22 mouse cellular contexts compared by ENCODE assay signal in genomic region chr10:69548771-69549170, GRCm38 (mm10).
A peak's percentile ranks its signal among the peaks of the same experiment; 100 is the strongest.
DNase-seq lines count a peak whose midpoint lies in the region; ATAC-seq and TF ChIP-seq lines count a peak whose summit lies in the region.
"Had no signal": no experiment of that assay in that cellular context is flagged by ENCODE, and none has a peak within 500 bp of the region (broad histone marks: within the 10 kb centered on the region; RNA-seq: fewer than 3 reads in every experiment).

No protein-coding gene starts in this region.

- no peak for TF ChIP-seq POLR2A in kidney, adult 2 months (IDR thresholded peaks at IDR 0.05; ENCODE audit: low read depth, low read length)
- TF ChIP-seq POLR2A in lung, adult 2 months (IDR thresholded peaks at IDR 0.05; ENCODE audit: borderline replicate concordance, extremely low read depth, low read depth, low read length) = no peak

- intact Hi-C loops in heart, postnatal 25 days (cut with DNase I) = no loop called here

- peaks cover 45% of the 10 kb centered on the region for H3K4me1 ChIP-seq in kidney, adult 2 months (ENCODE audit: control insufficient read depth, insufficient read depth, low read length)
- H3K4me1 ChIP-seq in kidney, embryonic 14.5 days (ENCODE audit: control insufficient read depth, insufficient read depth, low read length) = peaks cover 9% of the 10 kb centered on the region; the same call in 1 of the 2 replicates
- no peaks in the 10 kb centered on the region for H3K4me1 ChIP-seq in lung, adult 2 months (ENCODE audit: control insufficient read depth, insufficient read depth, low read length)
- H3K4me1 ChIP-seq: embryonic facial prominence, embryonic 12.5 days had no signal

- H3K4me3 ChIP-seq in kidney, adult 2 months (ENCODE audit: insufficient read depth, low read depth, low read length) = no peak overlapping the region
- no peak overlapping the region for H3K4me3 ChIP-seq in kidney, embryonic 14.5 days (ENCODE audit: low read length)
- H3K4me3 ChIP-seq in lung, adult 2 months (replicated peaks; ENCODE audit: extremely low read depth, low read depth, low read length) = no peak overlapping the region
- H3K4me3 ChIP-seq: embryonic facial prominence, embryonic 12.5 days; forebrain, embryonic 15.5 days; heart, embryonic 10.5 days; hindbrain, embryonic 10.5 days had no signal

- H3K9me3 ChIP-seq in kidney, embryonic 14.5 days (ENCODE audit: control insufficient read depth, low read length) = no peaks in the 10 kb centered on the region
- H3K9me3 ChIP-seq: embryonic facial prominence, embryonic 12.5 days; forebrain, embryonic 15.5 days; heart, embryonic 10.5 days; hindbrain, embryonic 10.5 days had no signal

- WGBS in kidney, adult 2 months = 48% methylated on average over 3 of the region's 3 CpGs
- WGBS in kidney, embryonic 14.5 days = 77% methylated on average over 3 of the region's 3 CpGs
- WGBS in lung, adult 2 months = 81% methylated on average over 3 of the region's 3 CpGs

- ATAC-seq in kidney, embryonic 14.5 days (ENCODE audit: low FRiP score, low TSS enrichment) = no peak
- ATAC-seq: activated CD4-positive, CD25-positive, alpha-beta regulatory T cell, adult 4 months; forebrain, embryonic 15.5 days; Patski had no signal

- no peaks in the 10 kb centered on the region for H3K27me3 ChIP-seq in kidney, adult 2 months (replicated peaks; ENCODE audit: control insufficient read depth, insufficient read depth, low read length)
- no peaks in the 10 kb centered on the region for H3K27me3 ChIP-seq in kidney, embryonic 14.5 days (ENCODE audit: control insufficient read depth, insufficient read depth, low read length)
- H3K27me3 ChIP-seq: CH12.LX; embryonic facial prominence, embryonic 12.5 days; forebrain, embryonic 15.5 days; Patski had no signal

- peak; percentile 42 for DNase-seq in kidney, adult 18-20 months
- no peak for DNase-seq in kidney, postnatal 10 days
- DNase-seq in kidney, adult 2 months = peak; percentile 64
- DNase-seq in kidney, postnatal 14 days = peak; percentile 17
- DNase-seq in lung, adult 18-20 months = no peak
- no peak for DNase-seq in heart, postnatal 25 days (ENCODE audit: low spot score)
- DNase-seq in lung, adult 2 months = no peak
- DNase-seq: adrenal gland, postnatal 14 days; cerebellum, adult 11-12 months; cerebellum, adult 9-10 months; cerebellum, postnatal 25 days; gastrocnemius, postnatal 36 days; heart, adult 18-20 months; heart, postnatal 14 days had no signal

- H3K9ac ChIP-seq in kidney, embryonic 14.5 days (ENCODE audit: low read depth, low read length) = no peak overlapping the region
- H3K9ac ChIP-seq: embryonic facial prominence, embryonic 12.5 days; forebrain, embryonic 15.5 days had no signal

- peak overlapping the region; percentile 72 for H3K27ac ChIP-seq in kidney, adult 2 months (ENCODE audit: insufficient read depth, low read depth, low read length)
- H3K27ac ChIP-seq in kidney, embryonic 14.5 days (ENCODE audit: low read depth, low read length) = peak overlapping the region; percentile 30; the same call in 1 of the 2 replicates
- H3K27ac ChIP-seq: embryonic facial prominence, embryonic 12.5 days; forebrain, embryonic 15.5 days; heart, embryonic 10.5 days; hindbrain, embryonic 10.5 days had no signal

- H3K36me3 ChIP-seq in kidney, adult 2 months (ENCODE audit: control insufficient read depth, insufficient read depth, low read length) = no peaks in the 10 kb centered on the region
- H3K36me3 ChIP-seq in kidney, embryonic 14.5 days (ENCODE audit: control insufficient read depth, insufficient read depth, low read length) = no peaks in the 10 kb centered on the region
- H3K36me3 ChIP-seq: embryonic facial prominence, embryonic 12.5 days; forebrain, embryonic 15.5 days; heart, embryonic 10.5 days; hindbrain, embryonic 10.5 days had no signal

- no peak overlapping the region for H3K4me2 ChIP-seq in kidney, embryonic 14.5 days (replicated peaks; ENCODE audit: low read depth, low read length)
- H3K4me2 ChIP-seq: embryonic facial prominence, embryonic 12.5 days; forebrain, embryonic 15.5 days had no signal

- no peak for TF ChIP-seq CTCF in kidney, adult 2 months (conservative IDR thresholded peaks at IDR 0.05; ENCODE audit: insufficient read depth, insufficient read length, low read depth, low read length)
- TF ChIP-seq CTCF in lung, adult 2 months (IDR thresholded peaks at IDR 0.05; ENCODE audit: insufficient read depth, low read length) = no peak

Comparison
In these comparisons a context has a peak if more than half of its experiments do, and no peak if none do; other contexts are left out.
1. DNase-seq: peak in kidney, adult 18-20 months (single experiment), kidney, adult 2 months (single experiment) and kidney, postnatal 14 days (single experiment); none in kidney, postnatal 10 days (single experiment), lung, adult 18-20 months (0 of 2), heart, postnatal 25 days (single experiment) and lung, adult 2 months (single experiment).